Mouse (Mus musculus) CH12.LX (cell line): ENCODE measurements around the gene Bmx. TPM values are rescaled to one million over a fixed set of nuclear protein-coding genes. Genes with fewer than 3 reads are reported as not detected.

Experiments
- DNase-seq: peaks from one replicate; pipeline ENCODE4 v3.0.0-alpha.2; 2013; ENCODE audit errors: extremely low read depth
- H3K27ac ChIP-seq: 2 replicates; pipeline ENCODE4 v1.5.1; 2012; ENCODE audit warnings: low read depth, mild to moderate bottlenecking, control low read depth, moderate library complexity; ENCODE audit not compliant: insufficient read depth
- H3K27me3 ChIP-seq: replicated peaks from 2 replicates; pipeline ENCODE3; 2012; ENCODE audit warnings: inconsistent platforms
- H3K36me3 ChIP-seq, 2 experiments: replicated peaks in 1 of 2; 2 replicates each; pipeline versions ENCODE3 to v1.6.1; 2012; ENCODE audit warnings: inconsistent platforms in 1 of 2, low read length in 1 of 2, mild to moderate bottlenecking in 1 of 2, mixed read lengths in 1 of 2, moderate library complexity in 1 of 2; ENCODE audit not compliant: control insufficient read depth in 1 of 2, insufficient read depth in 1 of 2
- H3K4me1 ChIP-seq, 2 experiments: 2 replicates each; pipeline ENCODE4 v1.6.1; 2012; ENCODE audit warnings: inconsistent platforms in 1 of 2, moderate library complexity in 1 of 2; ENCODE audit not compliant: insufficient read depth in 2 of 2, control insufficient read depth in 1 of 2
- H3K4me2 ChIP-seq: 2 replicates; pipeline ENCODE4 v1.6.1; 2012; ENCODE audit warnings: low read depth, mild to moderate bottlenecking, control low read depth; ENCODE audit not compliant: poor library complexity, insufficient read depth, severe bottlenecking
- H3K4me3 ChIP-seq, 3 experiments: fragments of 150-350 bp in 1 of 3; sonication (generic) in 1 of 3; replicated peaks in 1 of 3; 2 replicates each; pipeline versions ENCODE3 to v1.5.1; 2011 to 2012; ENCODE audit warnings: low read depth in 2 of 3, low read length in 2 of 3, mild to moderate bottlenecking in 2 of 3, moderate library complexity in 2 of 3, control low read depth in 1 of 3, improper control_type of control experiment in 1 of 3, inconsistent platforms in 1 of 3, mixed read lengths in 1 of 3; ENCODE audit not compliant: poor library complexity in 1 of 3
- H3K79me2 ChIP-seq: replicated peaks from 2 replicates; pipeline ENCODE4 v1.6.1; 2012; ENCODE audit warnings: mild to moderate bottlenecking, moderate library complexity; ENCODE audit not compliant: control insufficient read depth, poor library complexity, insufficient read depth, severe bottlenecking; ENCODE audit errors: extremely low read depth
- H3K9ac ChIP-seq: 2 replicates; pipeline ENCODE4 v1.6.1; 2012; ENCODE audit warnings: low read depth, mild to moderate bottlenecking, control low read depth, moderate library complexity; ENCODE audit not compliant: insufficient read depth
- H3K9me3 ChIP-seq: replicated peaks from 2 replicates; pipeline ENCODE3; 2012; ENCODE audit warnings: low read length, inconsistent platforms, mixed read lengths
- BHLHE40 ChIP-seq: IDR thresholded peaks from 2 replicates; pipeline ENCODE4 v1.6.1; 2011; ENCODE audit warnings: mild to moderate bottlenecking, low read depth, low read length, improper control_type of control experiment
- CHD1 ChIP-seq: IDR thresholded peaks from 2 replicates; pipeline ENCODE4 v1.6.1; 2012; ENCODE audit warnings: low read depth, low read length, improper control_type of control experiment, inconsistent platforms
- CHD2 ChIP-seq: IDR thresholded peaks from 2 replicates; pipeline ENCODE4 v1.6.1; 2011; ENCODE audit warnings: low read length, improper control_type of control experiment
- CTCF ChIP-seq, 2 experiments: IDR thresholded peaks in 1 of 2; conservative IDR thresholded peaks in 1 of 2; 2 replicates each; pipeline ENCODE4 v1.5.1; 2011 to 2012; ENCODE audit warnings: low read depth in 2 of 2, low read length in 2 of 2, improper control_type of control experiment in 1 of 2, inconsistent platforms in 1 of 2, mild to moderate bottlenecking in 1 of 2, moderate library complexity in 1 of 2
- E2F4 ChIP-seq: IDR thresholded peaks from 2 replicates; pipeline ENCODE4 v1.6.1; 2011; ENCODE audit warnings: low read depth, low read length, improper control_type of control experiment; ENCODE audit not compliant: insufficient replicate concordance
- IRF4 ChIP-seq: IDR thresholded peaks from 2 replicates; pipeline ENCODE4 v1.6.1; 2014; ENCODE audit warnings: low read depth, mild to moderate bottlenecking, inconsistent platforms, low read length, improper control_type of control experiment
- JUN ChIP-seq: IDR thresholded peaks from 2 replicates; pipeline ENCODE4 v1.6.1; 2011; ENCODE audit warnings: low read depth, mild to moderate bottlenecking, low read length, improper control_type of control experiment, moderate library complexity; ENCODE audit not compliant: insufficient read depth
- JUND ChIP-seq: conservative IDR thresholded peaks from 2 replicates; pipeline ENCODE4 v1.6.1; 2011; ENCODE audit warnings: low read depth, low read length, improper control_type of control experiment
- KAT2A ChIP-seq: IDR thresholded peaks from 2 replicates; pipeline ENCODE4 v1.6.1; 2012; ENCODE audit warnings: low read length, improper control_type of control experiment, inconsistent platforms; ENCODE audit not compliant: insufficient replicate concordance
- MAX ChIP-seq: IDR thresholded peaks from 2 replicates; pipeline ENCODE4 v1.6.1; 2011; ENCODE audit warnings: low read length, improper control_type of control experiment
- MEF2A ChIP-seq: IDR thresholded peaks from 2 replicates; pipeline ENCODE4 v1.6.1; 2014; ENCODE audit warnings: low read depth, mild to moderate bottlenecking, inconsistent platforms, low read length, improper control_type of control experiment, borderline replicate concordance
- PAX5 ChIP-seq: IDR thresholded peaks from 2 replicates; pipeline ENCODE4 v1.6.1; 2012; ENCODE audit warnings: low read length, inconsistent platforms, mixed read lengths
- POLR2AphosphoS2 ChIP-seq: IDR thresholded peaks from 2 replicates; pipeline ENCODE4 v1.6.1; 2011; ENCODE audit warnings: low read depth, low read length, improper control_type of control experiment
- RAD21 ChIP-seq: IDR thresholded peaks from 2 replicates; pipeline ENCODE4 v1.6.1; 2011; ENCODE audit warnings: low read depth, mild to moderate bottlenecking, low read length, improper control_type of control experiment, moderate library complexity
- RCOR1 ChIP-seq: conservative IDR thresholded peaks from 2 replicates; pipeline ENCODE4 v1.6.1; 2012; ENCODE audit warnings: low read depth, mild to moderate bottlenecking, inconsistent platforms, low read length, improper control_type of control experiment
- SMC3 ChIP-seq: IDR thresholded peaks from 2 replicates; pipeline ENCODE4 v1.6.1; 2011; ENCODE audit warnings: low read depth, low read length, improper control_type of control experiment
- UBTF ChIP-seq: IDR thresholded peaks from 2 replicates; pipeline ENCODE4 v1.6.1; 2012; ENCODE audit warnings: low read depth, mild to moderate bottlenecking, inconsistent platforms, low read length, improper control_type of control experiment, moderate library complexity
- USF1 ChIP-seq: IDR thresholded peaks from 2 replicates; pipeline ENCODE4 v1.6.1; 2014; ENCODE audit warnings: low read depth, mild to moderate bottlenecking, inconsistent platforms, low read length, improper control_type of control experiment
- USF2 ChIP-seq: conservative IDR thresholded peaks from 2 replicates; pipeline ENCODE4 v1.6.1; 2011; ENCODE audit warnings: low read depth, low read length, improper control_type of control experiment
- ZNF384 ChIP-seq: IDR thresholded peaks from 2 replicates; pipeline ENCODE4 v1.6.1; 2012; ENCODE audit warnings: low read depth, low read length, improper control_type of control experiment, inconsistent platforms
- dilution Hi-C: fragments of 300-500 bp; cut with MboI; formaldehyde crosslinking; loops from 2 replicates; pipeline ENCODE4 v1.14.3; 2020; ENCODE audit warnings: low sequenced_read_pairs; ENCODE audit not compliant: extremely low pct_unique_long_range_greater_than_20kb, extremely low pct_ligation_motif_present
- in situ Hi-C: fragments of 300-500 bp; cut with MboI; formaldehyde crosslinking; loops from 3 replicates; pipeline ENCODE4 v1.14.3; 2019; ENCODE audit warnings: low sequenced_read_pairs, low pct_ligation_motif_present, low pct_unique_long_range_greater_than_20kb, mixed read lengths
- polyA plus RNA-seq: library from polyadenylated mRNA; unstranded; fragments of >175 nt; gene quantifications from 2 replicates; pipeline ENCODE4 v1.2.1, GENCODE M21; 2012; ENCODE audit warnings: low read depth; ENCODE audit not compliant: insufficient read length
- total RNA-seq, 2 experiments: library from RNA; depleted of rRNA; stranded (reverse); fragments of 300-350 nt in 1 of 2; fragments of >200 nt in 1 of 2; gene quantifications; 2 replicates each; pipeline ENCODE4 v1.2.3; 2012 to 2014

The Bmx gene
- total and polyA plus RNA-seq, 3 experiments = 0.08 TPM; not detected in 2

GRCm38 (mm10) chrX:164175780-164176179 is 82.2 kb downstream of the Bmx start:
- Histone ChIP-seq H3K4me3 (no peak overlapping the region), H3K27me3 (no peaks in the 10 kb centered on the region), H3K9ac (no peak overlapping the region), H3K4me2 (no peak overlapping the region), H3K27ac (no peak overlapping the region), H3K79me2 (no peaks in the 10 kb centered on the region), H3K4me1 (no peaks in the 10 kb centered on the region), H3K9me3 (no peaks in the 10 kb centered on the region), H3K36me3 (no peaks in the 10 kb centered on the region)
- TF ChIP-seq JUND (no peak), SMC3 (no peak), JUN (no peak), USF2 (no peak), USF1 (no peak), KAT2A (no peak), RCOR1 (no peak), ZNF384 (no peak), MEF2A (no peak), POLR2AphosphoS2 (no peak), CHD2 (no peak), CTCF (conservative IDR thresholded peaks at IDR 0.05 in 1 of 2, IDR thresholded peaks at IDR 0.05 in 1 of 2; ENCODE audit: low read depth in 2 of 2, low read length in 2 of 2) (no peak)
- DNase-seq = no peak
- in situ Hi-C loops = no loop called here
- dilution Hi-C loops = no loop called here

DNA sequence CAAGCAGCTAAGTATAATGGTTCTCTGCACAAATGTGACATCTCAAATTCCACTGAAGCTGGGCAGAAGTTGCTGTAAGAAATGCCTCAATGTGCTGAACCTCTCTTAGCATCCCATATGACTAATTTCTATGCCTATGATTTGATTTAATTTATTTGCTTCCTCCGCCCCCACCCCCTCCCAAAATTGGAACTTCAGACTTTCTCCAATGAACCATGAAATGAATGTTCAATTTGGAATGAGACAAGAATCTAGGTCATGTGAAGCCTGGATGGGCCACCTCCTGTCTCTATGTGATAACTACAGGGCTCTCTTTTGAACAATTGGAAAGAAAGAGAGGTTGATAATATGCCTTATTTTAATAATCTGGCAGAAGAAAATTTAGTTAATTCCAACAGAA is 82.7 kb downstream of the Bmx start:
- TF ChIP-seq CHD1 = no peak
- no peak for TF ChIP-seq SMC3
- TF ChIP-seq JUND = no peak
- dilution Hi-C loops = no loop called here

GRCm38 (mm10) chrX:164173880-164174279 is 84.1 kb downstream of the Bmx start:
- Histone ChIP-seq H3K9me3 (no peaks in the 10 kb centered on the region), H3K4me3 (no peak overlapping the region), H3K27me3 (no peaks in the 10 kb centered on the region), H3K4me2 (no peak overlapping the region), H3K79me2 (no peaks in the 10 kb centered on the region), H3K4me1 (no peaks in the 10 kb centered on the region), H3K36me3 (no peaks in the 10 kb centered on the region), H3K9ac (no peak overlapping the region), H3K27ac (no peak overlapping the region)
- in situ Hi-C loops = no loop called here
- TF ChIP-seq USF1 (no peak), PAX5 (no peak), RCOR1 (no peak), E2F4 (no peak), CTCF (conservative IDR thresholded peaks at IDR 0.05 in 1 of 2, IDR thresholded peaks at IDR 0.05 in 1 of 2; ENCODE audit: low read depth in 2 of 2, low read length in 2 of 2) (no peak), IRF4 (no peak), USF2 (no peak), UBTF (no peak), RAD21 (no peak), CHD2 (no peak), SMC3 (no peak), BHLHE40 (no peak), ZNF384 (no peak), MAX (no peak)
- no peak for DNase-seq
- dilution Hi-C loops = no loop called here

More for the DNA sequence above, 82.7 kb downstream of the Bmx start:
- H3K4me2 ChIP-seq = no peak overlapping the region
- H3K4me3 ChIP-seq = no peak overlapping the region
- DNase-seq = no peak
- in situ Hi-C loops = no loop called here
- no peaks in the 10 kb centered on the region for H3K27me3 ChIP-seq
- no peaks in the 10 kb centered on the region for H3K9me3 ChIP-seq
- H3K27ac ChIP-seq = no peak overlapping the region
- H3K4me1 ChIP-seq = no peaks in the 10 kb centered on the region
- H3K79me2 ChIP-seq = no peaks in the 10 kb centered on the region
- H3K36me3 ChIP-seq = no peaks in the 10 kb centered on the region
- no peak overlapping the region for H3K9ac ChIP-seq
